Mouse (Mus musculus) spleen, postnatal 36 days (tissue): Measurements from ENCODE around the gene Sdr42e1.

ENCODE experiments used
- DNase-seq, 2 experiments: peaks; one replicate each; pipeline ENCODE4 v3.0.0; 2022; ENCODE audit warnings: low spot score in 2 of 2, mixed read lengths in 1 of 2

Gene Sdr42e1

GRCm38 (mm10) chr8:117660358-117661031, 13.0 kb downstream of the Sdr42e1 start:
- DNase-seq: no peak

- DNase-seq: no peak
These were observed 14.5 kb downstream of the Sdr42e1 start for GRCm38 (mm10) chr8:117658990-117659389.

GRCm38 (mm10) chr8:117652318-117652717, 21.2 kb downstream of the Sdr42e1 start:
- DNase-seq: no peak

GRCm38 (mm10) chr8:117646440-117646839, 27.0 kb downstream of the Sdr42e1 start:
- no peak for DNase-seq

GRCm38 (mm10) chr8:117646020-117646419, 27.5 kb downstream of the Sdr42e1 start:
- no peak for DNase-seq

GRCm38 (mm10) chr8:117645486-117645885, 28.0 kb downstream of the Sdr42e1 start:
- DNase-seq: no peak

GRCm38 (mm10) chr8:117639631-117640030, 33.9 kb downstream of the Sdr42e1 start:
- no peak for DNase-seq

- DNase-seq: no peak
These were observed 36.0 kb downstream of the Sdr42e1 start for GRCm38 (mm10) chr8:117637462-117637861.

- no peak for DNase-seq
These were observed 39.1 kb downstream of the Sdr42e1 start for GRCm38 (mm10) chr8:117634406-117634805.

GRCm38 (mm10) chr8:117632532-117632931, 41.0 kb downstream of the Sdr42e1 start:
- no peak for DNase-seq

GRCm38 (mm10) chr8:117627096-117627495, 46.4 kb downstream of the Sdr42e1 start:
- no peak for DNase-seq

GRCm38 (mm10) chr8:117626040-117626838, 47.2 kb downstream of the Sdr42e1 start:
- DNase-seq: peak; percentile 18 to 30

- DNase-seq: no peak
These were observed 60.6 kb downstream of the Sdr42e1 start for GRCm38 (mm10) chr8:117612861-117613260.
